Mouse (Mus musculus) heart, postnatal 0 days (tissue): Measurements from ENCODE around the gene Mrpl54.

ENCODE experiments used
- CTCF ChIP-seq: IDR thresholded peaks from 2 replicates; pipeline ENCODE4 v1.5.1; 2016; ENCODE audit warnings: antibody characterized with exemption, control low read depth, low read depth
- EP300 ChIP-seq: IDR thresholded peaks from 2 replicates; pipeline ENCODE4 v1.6.1; 2016; ENCODE audit warnings: antibody characterized with exemption, low read depth

GRCm38 (mm10) chr10:81302781-81303218, 36.1 kb upstream of the Mrpl54 start:
- TF ChIP-seq CTCF (no peak), EP300 (no peak; the same call in 1 of the 2 replicates)
